Mouse (Mus musculus) heart, postnatal 25 days (tissue): ENCODE measurements around the gene Ncoa5. TPM values are rescaled to one million over a fixed set of nuclear protein-coding genes. Genes with fewer than 3 reads are reported as not detected.

ENCODE experiments used
- DNase-seq: peaks from one replicate; pipeline ENCODE4 v3.0.0; 2022; ENCODE audit warnings: low spot score
- intact Hi-C: fragments of 180-260 bp; cut with DNase I; formaldehyde crosslinking; loops from one replicate; pipeline ENCODE4 v1.15.1; 2025
- total RNA-seq, 2 experiments: library from RNA; stranded (reverse); gene quantifications; 2 replicates each; pipeline ENCODE4 v1.2.3; 2021

The Ncoa5 gene
- total RNA-seq, 2 experiments from 2014 or later: 19.1 to 19.5 TPM

DNA sequence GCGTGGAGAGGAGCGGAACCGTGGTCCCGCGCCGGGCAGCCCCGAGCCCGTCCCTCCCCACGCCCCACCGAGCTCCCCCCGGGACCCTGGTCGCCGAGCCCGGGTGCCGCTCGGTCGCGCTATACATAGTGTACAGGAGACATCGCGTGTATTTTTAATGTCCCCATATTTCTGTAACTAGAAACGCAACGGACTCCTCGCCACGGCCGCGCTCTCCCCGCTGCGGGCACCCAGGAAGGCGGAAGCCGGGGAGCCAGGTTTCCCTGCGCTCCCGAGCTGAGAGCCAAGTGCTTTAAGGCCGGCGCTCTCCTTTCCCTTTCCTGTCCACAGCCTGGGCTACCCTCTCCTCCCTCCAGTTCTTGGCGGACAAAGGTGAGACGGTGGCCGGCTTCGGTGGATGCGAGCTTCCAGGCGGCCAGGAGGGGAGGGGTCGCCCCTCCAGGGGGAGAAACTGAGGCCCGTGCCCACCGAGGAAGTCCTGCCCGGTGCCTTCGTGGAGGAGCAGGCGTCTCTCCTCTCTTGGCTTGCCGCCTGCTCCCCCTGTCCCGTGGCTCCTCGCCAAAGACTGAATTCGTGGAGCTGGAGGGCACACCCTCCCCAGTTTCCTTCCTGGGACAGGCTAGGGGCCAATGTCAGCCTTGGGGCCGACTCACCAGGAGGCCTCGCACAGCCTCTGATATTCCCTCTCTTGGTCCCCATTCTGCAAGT is 36.8 kb downstream of the Ncoa5 start:
- peak; percentile 15 for DNase-seq
- intact Hi-C loops: no loop called here

DNA sequence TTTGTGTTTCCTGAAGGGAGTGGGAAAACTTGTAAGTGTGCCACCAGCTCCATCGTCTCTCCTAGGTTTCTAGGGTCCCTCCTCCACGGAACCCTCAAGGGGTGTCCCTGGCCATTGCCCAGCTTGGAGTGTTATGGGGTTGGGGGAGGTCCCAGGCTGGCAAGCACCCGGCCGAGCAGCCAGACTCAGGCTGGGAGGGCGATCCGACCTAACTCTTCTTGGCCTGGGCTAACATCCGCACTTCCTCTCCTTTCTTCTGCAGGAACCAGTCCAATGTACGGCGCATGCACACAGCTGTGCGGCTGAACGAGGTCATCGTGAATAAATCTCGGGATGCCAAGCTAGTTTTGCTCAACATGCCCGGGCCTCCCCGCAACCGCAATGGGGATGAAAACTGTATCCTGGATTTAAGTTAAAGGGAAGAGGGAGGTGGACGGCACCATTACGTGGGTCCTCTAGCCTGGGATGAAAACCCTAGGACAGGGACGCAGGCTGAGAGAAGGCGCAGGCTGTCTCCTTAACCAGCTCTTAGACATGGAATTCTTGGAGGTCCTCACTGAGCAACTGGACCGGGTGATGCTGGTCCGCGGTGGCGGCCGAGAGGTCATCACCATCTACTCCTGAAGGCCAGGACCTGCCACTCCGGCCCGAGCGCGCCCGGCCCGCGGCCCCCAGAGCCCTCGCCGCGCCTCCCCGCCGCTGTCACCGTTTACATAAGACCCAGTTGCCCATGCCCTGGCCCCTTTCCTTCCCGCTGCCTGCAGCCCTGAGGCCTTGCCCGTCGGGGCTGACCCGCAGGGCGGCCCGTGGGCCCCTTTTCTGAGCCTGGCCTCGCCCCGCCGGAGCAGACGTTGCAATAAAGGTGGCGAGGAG is 37.6 kb downstream of the Ncoa5 start:
- intact Hi-C loops: no loop called here
- no peak for DNase-seq

DNA sequence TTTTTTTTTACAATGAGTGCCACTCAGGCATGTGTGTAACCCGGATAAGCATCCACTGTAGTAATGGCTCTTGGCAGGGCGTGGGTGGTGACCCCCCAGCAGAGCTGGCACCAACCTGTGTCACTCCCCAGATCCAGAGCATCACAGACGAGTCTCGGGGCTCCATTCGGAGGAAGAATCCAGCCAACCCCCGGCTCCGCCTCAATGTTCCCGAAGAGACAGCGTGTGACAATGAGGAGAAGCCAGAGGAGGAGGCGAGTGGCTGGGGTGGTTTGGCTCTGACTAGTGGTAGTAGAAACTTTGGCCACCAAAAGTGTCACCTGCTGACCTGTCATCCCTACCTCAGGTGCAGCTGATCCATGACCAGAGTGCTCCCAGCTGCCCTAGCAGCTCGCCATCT is 38.7 kb downstream of the Ncoa5 start:
- intact Hi-C loops: no loop called here
- DNase-seq: no peak

DNA sequence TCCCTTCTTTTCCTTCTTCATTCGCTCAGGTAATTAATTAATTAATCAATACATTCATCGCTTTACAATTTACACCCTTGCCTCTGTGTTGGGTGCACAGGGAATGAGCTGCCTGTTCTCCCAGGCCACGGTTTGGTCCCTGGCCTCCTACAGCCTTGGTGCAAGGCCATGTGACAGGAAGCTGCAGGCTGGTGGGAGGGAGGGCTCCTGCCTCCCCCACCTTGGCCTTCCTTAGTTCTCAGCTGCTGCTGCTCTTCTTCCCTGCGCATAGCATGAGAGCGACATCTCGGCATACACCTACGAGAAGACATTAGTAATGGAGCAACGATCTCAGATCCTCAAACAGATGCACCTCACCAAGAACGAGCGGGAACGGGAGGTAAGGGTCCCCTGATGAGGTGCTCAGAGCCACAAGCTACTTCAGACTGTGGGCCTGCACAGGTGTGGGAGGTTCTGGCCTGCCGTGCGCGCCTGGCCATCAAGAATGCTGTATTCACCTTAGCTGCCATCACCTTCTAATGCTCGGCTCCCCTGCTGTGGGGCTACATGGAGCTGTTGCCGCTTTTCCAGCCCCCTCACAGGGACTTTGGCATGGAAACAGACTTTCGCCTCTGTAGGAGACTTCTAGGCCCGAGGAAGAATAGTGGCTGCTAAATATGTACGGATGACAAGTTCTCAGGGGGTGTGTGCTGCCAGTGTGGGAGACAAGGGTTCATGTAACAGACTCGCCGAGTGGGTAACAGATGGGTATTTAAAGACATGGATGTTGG is 39.8 kb downstream of the Ncoa5 start:
- intact Hi-C loops: no loop called here
- no peak for DNase-seq

DNA sequence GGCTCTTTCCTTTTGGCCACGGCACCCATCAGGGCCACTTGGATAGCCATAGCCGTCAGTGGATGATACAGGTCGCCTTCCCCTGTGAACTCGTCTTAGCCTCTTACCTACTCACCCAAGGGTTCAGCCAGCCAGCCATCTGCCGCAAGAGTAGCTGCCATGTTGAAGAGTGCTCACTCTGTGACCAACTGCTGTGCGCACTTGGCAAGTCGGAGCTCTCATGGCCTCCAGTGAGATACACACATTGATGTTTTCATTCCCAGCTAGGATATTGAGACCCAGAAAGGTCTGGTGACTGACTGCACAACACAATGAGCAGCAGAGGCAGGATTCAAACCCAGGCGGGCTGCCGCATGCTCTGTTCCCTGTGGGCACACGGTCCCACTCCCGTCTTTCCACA is 40.5 kb downstream of the Ncoa5 start:
- intact Hi-C loops: no loop called here
- DNase-seq: no peak

DNA sequence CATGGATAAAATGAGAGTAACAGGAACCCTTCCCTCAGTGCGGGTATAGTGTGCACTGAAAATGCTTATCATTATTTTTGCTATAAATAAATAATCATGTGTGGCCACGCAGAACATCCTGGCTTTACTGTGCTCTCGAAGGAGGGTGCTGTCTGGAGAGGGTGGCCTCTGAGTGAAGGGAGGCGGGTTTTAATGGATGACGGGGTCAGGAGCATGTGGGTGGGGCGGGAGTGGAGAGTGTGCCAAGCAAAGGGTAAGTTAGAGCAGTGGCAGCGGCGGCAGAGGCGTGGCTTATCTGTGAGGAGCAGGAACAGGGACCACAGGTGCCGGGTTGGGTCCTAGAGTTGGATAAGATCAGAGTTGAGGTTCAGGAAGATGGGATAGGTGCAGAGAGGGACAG is 42.9 kb downstream of the Ncoa5 start:
- intact Hi-C loops: no loop called here
- no peak for DNase-seq

DNA sequence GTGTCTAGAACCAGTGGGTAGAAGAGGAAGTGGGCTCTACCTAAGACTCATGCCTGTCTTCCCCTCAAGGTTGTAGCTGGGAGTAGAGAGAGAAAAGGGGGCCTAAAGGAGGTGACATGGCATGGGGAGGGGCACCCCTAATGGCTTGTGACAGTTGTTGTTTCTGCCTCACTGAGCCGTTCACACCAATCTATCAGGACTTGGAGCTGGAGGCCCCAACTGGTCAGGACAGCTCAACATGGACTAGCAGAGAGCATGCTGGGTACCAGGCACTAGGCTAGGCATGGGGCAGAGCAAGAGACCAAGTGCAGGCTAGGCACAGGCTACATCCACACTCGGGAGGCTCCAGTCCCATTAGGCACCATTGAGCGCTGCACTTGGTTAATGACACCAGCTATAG is 43.6 kb downstream of the Ncoa5 start:
- no peak for DNase-seq
- intact Hi-C loops: no loop called here

DNA sequence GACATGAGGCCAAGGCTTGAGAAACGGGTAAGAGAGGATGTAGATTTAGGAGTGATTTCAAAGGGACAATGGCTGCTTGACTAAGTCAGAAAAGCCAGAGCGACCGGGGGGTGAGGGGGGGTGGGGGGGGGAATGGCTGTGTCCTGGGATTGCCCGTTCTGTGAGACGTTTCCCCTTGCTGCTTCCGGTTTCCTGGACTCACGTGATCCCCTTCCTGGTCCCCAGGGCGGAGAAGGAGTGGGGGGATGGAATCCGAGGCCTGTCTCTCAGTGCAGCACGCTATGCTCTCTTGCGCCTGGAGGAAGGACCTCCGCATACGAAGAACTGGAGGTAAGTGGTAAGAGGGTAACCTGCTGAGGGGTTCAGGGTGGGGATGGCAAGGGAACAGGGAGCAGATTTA is 45.9 kb downstream of the Ncoa5 start:
- intact Hi-C loops: no loop called here
- DNase-seq: no peak

DNA sequence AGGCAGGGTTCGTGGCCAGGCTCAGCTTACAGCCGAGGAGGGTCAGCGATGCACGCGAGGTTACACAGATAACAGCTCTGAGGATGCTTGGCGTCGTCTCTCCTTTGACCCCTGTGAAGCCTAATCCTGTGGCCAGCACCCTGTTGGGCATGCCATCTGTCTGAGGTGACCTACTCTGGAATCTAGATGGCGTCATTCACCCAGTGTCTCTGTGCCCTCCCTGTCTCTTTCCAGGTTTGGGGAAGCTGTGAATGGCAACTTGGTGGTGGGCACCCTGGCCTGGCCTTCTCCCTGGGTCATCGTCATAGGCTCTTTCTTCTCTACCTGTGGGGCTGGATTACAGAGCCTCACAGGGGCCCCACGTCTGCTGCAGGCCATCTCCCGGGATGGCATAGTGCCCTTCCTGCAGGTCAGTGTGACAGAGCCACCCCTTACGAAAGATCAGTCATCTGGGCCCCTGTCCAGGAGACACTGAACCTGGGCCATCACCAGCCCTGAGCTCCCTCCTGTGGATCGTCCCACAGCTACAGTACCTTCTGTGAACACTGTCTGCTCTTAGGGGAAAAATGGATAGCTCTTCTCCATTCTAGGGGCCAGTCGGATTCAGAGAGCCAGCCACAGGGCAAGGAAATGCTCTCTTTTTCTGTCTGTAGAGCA is 48.2 kb downstream of the Ncoa5 start:
- no peak for DNase-seq
- intact Hi-C loops: no loop called here

DNA sequence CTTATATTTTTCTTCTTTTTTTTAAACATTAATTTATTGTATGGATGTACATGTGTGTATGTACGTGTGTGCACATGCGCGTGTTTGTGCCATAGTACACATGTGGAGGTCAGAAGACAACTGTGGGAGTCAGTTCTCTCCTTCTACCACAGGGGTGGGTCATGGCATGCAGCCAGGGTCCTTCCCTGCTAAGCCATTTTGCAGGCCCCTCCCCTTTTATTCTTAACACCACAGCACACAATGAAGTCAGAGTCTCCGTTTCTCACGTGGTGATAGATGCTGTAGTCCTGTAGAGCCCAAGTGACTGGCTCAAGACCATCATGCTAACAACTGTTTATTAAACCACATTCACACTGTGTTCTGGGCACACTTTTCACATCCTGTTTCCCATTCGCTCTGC is 48.7 kb downstream of the Ncoa5 start:
- no peak for DNase-seq
- intact Hi-C loops: no loop called here

DNA sequence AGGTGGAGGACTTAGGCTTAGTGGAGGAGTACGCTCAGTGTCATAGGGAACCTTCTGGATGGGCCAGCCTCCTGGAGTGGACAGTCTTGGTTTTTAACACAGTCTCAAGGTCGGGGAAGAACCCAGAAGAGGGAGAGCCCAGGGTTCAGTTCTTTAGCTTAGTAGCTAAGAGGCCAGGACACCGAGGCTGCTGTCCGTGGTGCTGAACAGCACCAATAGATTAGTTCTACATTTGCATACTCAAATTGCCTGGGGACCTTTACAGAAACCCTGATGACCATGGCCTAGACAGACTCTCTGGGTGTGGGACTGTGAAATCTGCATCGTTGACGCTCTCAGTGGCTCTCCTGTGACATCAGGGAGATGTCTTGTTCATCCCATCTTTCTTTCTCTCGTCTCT is 54.9 kb downstream of the Ncoa5 start:
- intact Hi-C loops: no loop called here
- no peak for DNase-seq

DNA sequence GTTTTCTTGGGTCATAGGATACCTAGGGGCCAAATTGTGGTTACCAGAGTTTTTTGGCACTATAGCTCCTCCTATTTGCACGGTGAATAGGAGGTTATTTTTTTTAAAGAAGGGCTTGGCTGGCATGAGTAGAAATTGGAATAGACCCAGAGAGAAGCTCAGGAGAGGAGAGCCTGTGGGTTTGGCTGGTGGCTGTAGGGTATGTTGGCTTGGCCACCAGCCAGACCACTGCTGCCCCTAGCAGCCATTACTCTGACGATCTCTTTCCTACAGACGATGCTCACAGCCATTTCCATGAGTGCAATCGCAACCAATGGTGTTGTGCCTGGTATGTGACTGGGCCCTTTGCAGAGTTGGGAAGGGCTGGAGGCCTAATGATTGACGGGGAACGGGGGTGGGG is 59.1 kb downstream of the Ncoa5 start:
- no peak for DNase-seq
- intact Hi-C loops: no loop called here

DNA sequence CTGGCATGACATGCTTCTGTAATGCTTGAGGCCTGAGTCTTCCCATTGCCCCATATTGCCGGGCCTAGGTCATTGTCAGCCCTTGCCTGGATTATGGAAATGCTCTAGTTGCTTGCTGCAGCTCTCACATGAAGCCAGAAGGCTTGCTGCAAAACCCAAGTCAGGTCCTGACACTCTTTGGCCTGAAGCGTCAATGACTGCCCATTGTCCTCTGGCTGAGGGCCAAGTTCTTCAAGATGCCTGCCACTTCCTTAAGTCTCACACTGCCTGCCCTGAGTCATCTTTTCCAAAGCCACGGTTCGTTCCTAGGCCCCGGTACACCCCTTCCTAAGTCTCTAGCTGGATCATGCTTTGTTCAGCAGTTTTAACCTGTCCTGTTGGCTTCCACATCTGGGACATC is 62.0 kb downstream of the Ncoa5 start:
- DNase-seq: no peak
- intact Hi-C loops: no loop called here

DNA sequence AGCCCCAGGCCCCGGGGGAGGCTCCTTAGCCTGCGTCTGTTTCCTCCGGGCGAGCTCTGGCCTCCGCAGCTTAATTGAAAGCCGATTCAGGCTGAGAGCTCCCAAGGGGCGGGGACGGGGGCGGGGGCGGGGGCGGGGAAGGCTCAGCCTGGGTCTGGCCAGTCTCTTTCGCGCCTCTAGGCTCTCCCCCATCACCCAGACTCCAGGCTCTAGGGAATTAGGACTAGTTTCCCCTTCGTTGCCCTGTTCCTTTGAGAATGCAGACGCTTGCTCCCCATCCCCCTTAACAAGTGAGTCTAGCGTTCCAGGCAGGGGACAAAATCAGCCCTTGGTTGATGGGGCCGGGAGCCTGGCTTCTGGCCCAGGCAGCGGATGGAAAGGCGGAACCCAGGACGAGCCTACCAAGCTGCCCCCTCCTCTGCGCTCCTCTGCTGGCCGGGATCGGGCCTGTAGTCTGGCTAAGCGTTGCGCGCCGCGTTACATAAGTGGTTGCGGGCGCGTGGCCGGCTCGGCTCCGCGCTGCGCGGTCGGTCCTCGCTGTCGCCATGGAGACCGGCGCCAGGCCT is 64.0 kb downstream of the Ncoa5 start:
- intact Hi-C loops: no loop called here
- no peak for DNase-seq

DNA sequence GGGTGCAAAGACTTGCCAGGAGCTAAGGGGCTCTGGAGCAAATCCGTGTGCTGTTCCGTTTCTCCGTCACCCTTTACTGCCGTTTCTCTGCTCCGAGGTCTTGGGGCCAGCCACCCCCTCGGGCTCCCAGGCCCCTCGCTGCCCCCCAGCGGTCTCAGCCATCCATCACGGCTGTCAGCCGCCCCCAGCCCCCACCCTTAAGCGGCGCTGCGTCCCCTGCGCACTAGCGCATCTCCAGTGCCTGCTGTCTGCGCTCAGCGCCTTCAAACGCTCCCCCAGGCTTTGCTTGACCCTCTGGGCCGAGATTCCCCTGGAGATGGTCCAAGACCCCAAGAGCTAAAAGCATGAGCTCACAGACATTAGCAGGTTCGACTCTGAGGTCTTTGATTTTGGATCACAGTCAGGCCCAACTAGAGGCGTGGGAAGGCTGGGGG is 65.3 kb downstream of the Ncoa5 start:
- intact Hi-C loops: loop anchor here (10.0 kb wide), 1 partner anchor 395 kb away; the partner anchor contains the start of gene Zfp663

DNA sequence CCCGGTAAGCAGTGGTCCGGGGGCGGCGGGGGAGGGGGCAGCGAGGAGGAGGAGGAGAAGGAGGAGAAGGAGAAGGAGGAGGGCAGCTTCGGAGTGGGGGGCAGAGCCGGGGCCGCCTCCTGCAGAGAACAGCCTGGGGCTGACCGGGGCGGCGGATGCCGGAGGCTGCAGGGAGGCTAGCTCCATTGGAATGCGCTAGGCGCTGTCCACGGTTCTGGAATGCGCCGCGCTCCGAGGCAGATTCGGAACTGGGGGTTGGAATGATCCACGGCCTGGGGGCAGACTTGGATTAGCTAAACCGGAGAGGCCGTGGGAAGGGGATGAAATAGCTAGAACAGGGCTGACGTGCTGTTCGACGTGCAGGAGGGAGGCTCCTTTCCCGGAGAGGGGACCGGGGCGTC is 66.2 kb downstream of the Ncoa5 start:
- intact Hi-C loops: loop anchor here (10.0 kb wide), 1 partner anchor 396 kb away; the partner anchor contains the start of gene Zfp663

More for the DNA sequence above, 65.3 kb downstream of the Ncoa5 start:
- no peak for DNase-seq

DNA sequence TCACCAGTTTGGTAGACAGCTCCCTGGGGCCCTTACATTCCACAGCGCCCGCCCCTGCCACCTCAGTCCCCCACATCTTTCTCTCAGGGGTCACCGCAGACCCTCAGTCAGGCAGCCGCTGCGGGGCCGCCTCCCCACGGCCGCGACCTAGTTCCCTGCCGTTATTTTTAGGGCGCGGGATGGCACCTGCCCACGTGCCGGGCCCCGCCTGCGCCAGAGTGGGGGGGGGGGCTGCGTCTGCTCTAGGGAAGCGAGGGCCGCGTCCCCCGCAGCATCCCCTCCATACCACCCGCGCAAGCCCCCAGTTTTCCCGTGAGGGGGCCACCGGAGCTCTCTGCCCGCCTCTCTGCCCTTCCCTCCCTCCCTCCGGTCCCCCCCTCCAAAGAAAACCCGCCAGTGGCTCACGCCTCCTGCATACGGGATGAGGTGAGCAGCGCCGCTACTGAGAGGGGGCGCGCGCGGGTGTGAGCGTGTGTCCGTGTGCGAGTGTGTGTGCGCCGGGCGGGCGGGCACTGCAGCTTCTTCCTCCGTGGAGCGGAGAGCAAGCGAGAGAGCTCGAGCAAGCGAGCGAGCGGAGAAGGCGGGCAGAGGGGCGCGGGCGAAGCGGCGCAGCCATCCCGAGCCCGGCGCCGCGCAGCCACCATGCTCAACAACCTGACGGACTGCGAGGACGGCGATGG is 66.8 kb downstream of the Ncoa5 start:
- intact Hi-C loops: loop anchor here (10.0 kb wide), 1 partner anchor 397 kb away; the partner anchor contains the start of gene Zfp663
- DNase-seq: no peak

More for the DNA sequence above, 66.2 kb downstream of the Ncoa5 start:
- peak; percentile 11 for DNase-seq

DNA sequence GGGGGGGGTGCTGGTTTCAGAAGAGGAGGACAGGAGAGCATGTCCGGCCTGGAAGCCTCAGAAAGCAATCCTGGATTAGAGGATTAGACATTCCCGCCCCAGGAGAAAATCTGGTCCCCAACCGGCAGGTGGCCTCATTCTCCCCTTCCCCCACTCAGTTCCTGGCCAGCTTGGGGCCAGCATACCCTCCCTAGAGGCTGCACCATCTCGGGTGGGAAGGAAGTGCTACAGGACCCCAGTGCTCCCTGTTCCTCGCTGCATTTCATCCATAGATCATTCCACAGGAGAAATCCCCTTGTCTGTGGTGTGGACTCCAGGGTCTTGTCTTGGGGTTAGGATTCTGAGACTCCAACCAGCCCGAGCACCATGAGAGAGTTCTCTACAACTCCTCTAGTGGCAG is 67.5 kb downstream of the Ncoa5 start:
- intact Hi-C loops: loop anchor here (10.0 kb wide), 1 partner anchor 398 kb away; the partner anchor contains the start of gene Zfp663
- no peak for DNase-seq

DNA sequence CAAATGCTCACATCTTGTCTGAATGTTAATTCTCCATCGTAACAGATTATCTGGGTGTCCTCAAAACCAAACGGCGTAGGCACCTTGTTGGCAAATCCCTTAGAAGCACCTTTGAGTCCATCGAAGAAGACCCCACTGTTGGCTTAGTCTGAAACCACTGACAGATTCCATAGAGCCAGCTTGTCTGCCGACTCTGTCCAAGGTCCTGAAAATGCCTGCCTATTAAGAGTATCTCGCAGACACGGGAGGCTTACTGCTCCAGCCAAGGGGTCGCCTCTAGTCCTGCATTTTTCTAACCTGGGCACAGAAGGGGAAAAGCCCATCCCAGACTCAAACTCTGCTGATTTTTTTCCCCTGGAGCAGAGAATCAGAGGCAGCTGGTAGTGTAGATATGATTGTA is 68.3 kb downstream of the Ncoa5 start:
- DNase-seq: no peak
- intact Hi-C loops: loop anchor here (10.0 kb wide), 1 partner anchor 398 kb away; the partner anchor contains the start of gene Zfp663
